Mouse (Mus musculus): ENCODE measurements around the gene Cep57l1. TPM values are rescaled to one million over a fixed set of nuclear protein-coding genes. Genes with fewer than 3 reads are reported as not detected.

Gene Cep57l1
- total RNA-seq, 2 experiments from 2014 or later, result 7.5 to 7.9 TPM

- peak; percentile 49 to 61 for DNase-seq (ENCODE audit: low spot score in 2 of 2)
Measured at GRCm38 (mm10) chr10:41746554-41746953, 63.1 kb downstream of the Cep57l1 start.

GRCm38 (mm10) chr10:41744006-41744405, 65.7 kb downstream of the Cep57l1 start:
- no peak for DNase-seq (ENCODE audit: low spot score in 2 of 2)

GRCm38 (mm10) chr10:41740221-41740620, 69.5 kb downstream of the Cep57l1 start:
- no peak for DNase-seq (ENCODE audit: low spot score in 2 of 2)

- DNase-seq (ENCODE audit: low spot score in 2 of 2), result no peak
Measured at GRCm38 (mm10) chr10:41737245-41737644, 72.4 kb downstream of the Cep57l1 start.

- no peak for DNase-seq (ENCODE audit: low spot score in 2 of 2)
Measured at GRCm38 (mm10) chr10:41735398-41735797, 74.3 kb downstream of the Cep57l1 start.

- DNase-seq (ENCODE audit: low spot score in 2 of 2), result no peak
Measured at GRCm38 (mm10) chr10:41733214-41733613, 76.5 kb downstream of the Cep57l1 start.

GRCm38 (mm10) chr10:41731932-41732331, 77.7 kb downstream of the Cep57l1 start:
- no peak for DNase-seq (ENCODE audit: low spot score in 2 of 2)

- DNase-seq (ENCODE audit: low spot score in 2 of 2), result no peak
Measured at GRCm38 (mm10) chr10:41730746-41731145, 78.9 kb downstream of the Cep57l1 start.

GRCm38 (mm10) chr10:41726215-41726614, 83.5 kb downstream of the Cep57l1 start:
- no peak for DNase-seq (ENCODE audit: low spot score in 2 of 2)

GRCm38 (mm10) chr10:41719587-41719986, 90.1 kb downstream of the Cep57l1 start:
- DNase-seq (ENCODE audit: low spot score in 2 of 2), result no peak

- peak in 1 of 2 experiments; percentile 18 for DNase-seq (ENCODE audit: low spot score in 2 of 2)
Measured at GRCm38 (mm10) chr10:41716029-41716897, 93.4 kb downstream of the Cep57l1 start, which contains the start of gene Ccdc162. Gene Ccdc162, minus strand, starts transcription at chr10:41716634.

GRCm38 (mm10) chr10:41715557-41715956, 94.1 kb downstream of the Cep57l1 start:
- no peak for DNase-seq (ENCODE audit: low spot score in 2 of 2)

- no peak for DNase-seq (ENCODE audit: low spot score in 2 of 2)
Measured at GRCm38 (mm10) chr10:41711467-41711866, 98.2 kb downstream of the Cep57l1 start.

GRCm38 (mm10) chr10:41710773-41711172, 98.9 kb downstream of the Cep57l1 start:
- DNase-seq (ENCODE audit: low spot score in 2 of 2), result no peak

- DNase-seq (ENCODE audit: low spot score in 2 of 2), result no peak
Measured at GRCm38 (mm10) chr10:41709341-41709740, 100.3 kb downstream of the Cep57l1 start.

GRCm38 (mm10) chr10:41699669-41700068, 110.0 kb downstream of the Cep57l1 start:
- no peak for DNase-seq (ENCODE audit: low spot score in 2 of 2)

GRCm38 (mm10) chr10:41697040-41697439, 112.6 kb downstream of the Cep57l1 start:
- no peak for DNase-seq (ENCODE audit: low spot score in 2 of 2)

- DNase-seq (ENCODE audit: low spot score in 2 of 2), result no peak
Measured at GRCm38 (mm10) chr10:41690978-41691377, 118.7 kb downstream of the Cep57l1 start.

- DNase-seq (ENCODE audit: low spot score in 2 of 2), result peak; percentile 64 to 77
Measured at GRCm38 (mm10) chr10:41689941-41690887, 119.5 kb downstream of the Cep57l1 start.

- no peak for DNase-seq (ENCODE audit: low spot score in 2 of 2)
Measured at GRCm38 (mm10) chr10:41684548-41684996, 125.1 kb downstream of the Cep57l1 start.

- DNase-seq (ENCODE audit: low spot score in 2 of 2), result peak; percentile 92
Measured at GRCm38 (mm10) chr10:41682546-41683393, 126.9 kb downstream of the Cep57l1 start.

Data from layer of hippocampus, postnatal 10 days (tissue).